Mouse (Mus musculus): Measurements from ENCODE around the gene Smpd2.

Gene Smpd2

DNA sequence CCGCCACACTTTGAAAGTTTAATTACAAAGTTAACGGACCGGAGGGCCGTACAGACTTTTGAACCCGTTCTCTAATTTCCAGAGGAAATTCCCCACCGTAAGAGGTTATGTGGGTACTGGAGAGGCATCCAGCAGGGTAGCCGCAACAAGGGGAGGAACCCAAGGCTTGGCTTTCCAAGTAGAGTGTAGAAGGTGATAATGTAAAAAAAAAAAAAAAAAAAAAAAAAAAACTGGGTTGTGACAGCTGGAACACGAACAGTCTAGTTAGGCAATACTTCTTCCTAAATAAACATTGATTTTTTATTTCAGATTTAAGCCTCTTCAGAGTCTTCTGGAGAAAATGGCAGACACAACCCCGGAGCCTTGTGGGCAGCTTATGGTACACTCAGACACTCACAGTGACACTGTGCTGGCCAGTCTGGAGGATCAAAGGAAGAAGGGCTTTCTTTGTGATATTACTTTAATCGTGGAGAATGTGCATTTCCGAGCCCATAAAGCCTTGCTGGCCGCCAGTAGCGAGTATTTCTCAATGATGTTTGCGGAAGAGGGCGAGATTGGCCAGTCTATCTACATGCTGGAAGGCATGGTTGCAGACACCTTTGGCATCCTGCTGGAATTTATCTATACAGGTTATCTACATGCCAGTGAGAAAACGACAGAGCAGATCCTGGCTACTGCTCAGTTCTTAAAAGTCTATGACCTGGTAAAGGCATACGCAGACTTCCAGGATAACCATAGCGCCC lies 39.2 kb downstream of the Smpd2 start:
- no peak for DNase-seq (ENCODE audit: low spot score)

- DNase-seq (ENCODE audit: low spot score), result peak; percentile 98
Measured at GRCm38 (mm10) chr10:41450137-41450670, 40.0 kb downstream of the Smpd2 start, which contains the start of gene Zbtb24. Gene Zbtb24 (plus strand): TSS chr10:41450383.

DNA sequence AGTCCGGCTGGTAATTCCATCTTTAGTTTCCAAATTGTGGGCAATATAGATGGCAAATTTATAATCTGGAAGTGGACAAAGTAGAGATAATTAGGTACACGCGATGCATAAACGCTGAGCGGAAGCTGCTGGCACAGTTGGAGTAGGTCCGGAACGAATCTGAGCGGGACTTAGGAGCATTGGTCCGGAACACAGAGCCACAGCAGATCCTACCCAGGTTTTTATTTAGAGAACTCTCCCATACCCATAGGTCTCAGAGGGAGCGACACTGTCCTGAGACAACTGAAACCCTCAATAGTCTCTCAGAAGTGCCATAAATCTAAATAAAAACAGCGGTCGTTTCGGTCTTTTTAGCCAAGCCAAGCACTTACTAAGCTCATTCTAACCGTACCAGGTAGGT lies 40.5 kb downstream of the Smpd2 start:
- DNase-seq (ENCODE audit: low spot score), result peak; percentile 68

- DNase-seq (ENCODE audit: low spot score), result no peak
Measured at GRCm38 (mm10) chr10:41448216-41448615, 42.0 kb downstream of the Smpd2 start.

Measured in embryo, embryonic 10.5 days (tissue).